Mouse (Mus musculus) forebrain, postnatal 0 days (tissue): ENCODE data around the gene Tnni2. TPM values are rescaled to one million over a fixed set of nuclear protein-coding genes. Genes with fewer than 3 reads are reported as not detected.

Experiments used
- ATAC-seq: fragments of 200-750 bp; cut with Nextera tagmentation; 2 replicates; pipeline ENCODE4 v1.8.0; 2017; ENCODE audit warnings: mild to moderate bottlenecking, moderate library complexity
- DNase-seq: peaks from one replicate; pipeline ENCODE4 v3.0.0-alpha.2; 2015
- H3K27ac ChIP-seq: fragments of 300-500 bp; sonication (generic); 2 replicates; pipeline ENCODE4 v1.5.1; 2014; ENCODE audit warnings: low read depth, mild to moderate bottlenecking, antibody characterized with exemption, low read length, moderate library complexity, mixed read lengths
- H3K27me3 ChIP-seq: fragments of 300-500 bp; sonication (generic); 2 replicates; pipeline ENCODE4 v1.6.1; 2014; ENCODE audit warnings: mild to moderate bottlenecking, low read length, mixed read lengths; ENCODE audit not compliant: insufficient read depth
- H3K36me3 ChIP-seq: fragments of 300-500 bp; sonication (generic); 2 replicates; pipeline ENCODE4 v1.6.1; 2014; ENCODE audit warnings: mild to moderate bottlenecking, moderate library complexity; ENCODE audit not compliant: insufficient read depth
- H3K4me1 ChIP-seq: fragments of 300-500 bp; sonication (generic); 2 replicates; pipeline ENCODE4 v1.6.1; 2014; ENCODE audit warnings: antibody characterized with exemption; ENCODE audit not compliant: insufficient read depth
- H3K4me2 ChIP-seq: fragments of 300-500 bp; sonication (generic); 2 replicates; pipeline ENCODE4 v1.6.1; 2014; ENCODE audit warnings: low read depth, mild to moderate bottlenecking, moderate library complexity
- H3K4me3 ChIP-seq: fragments of 300-500 bp; sonication (generic); 2 replicates; pipeline ENCODE4 v1.5.1; 2014; ENCODE audit warnings: low read depth, low read length, mixed read lengths
- H3K9ac ChIP-seq: fragments of 300-500 bp; sonication (generic); 2 replicates; pipeline ENCODE4 v1.6.1; 2014; ENCODE audit warnings: mild to moderate bottlenecking
- H3K9me3 ChIP-seq: fragments of 300-500 bp; sonication (generic); 2 replicates; pipeline ENCODE4 v1.6.1; 2016; ENCODE audit warnings: low read length
- CTCF ChIP-seq: sonication (generic); IDR thresholded peaks from 2 replicates; pipeline ENCODE4 v1.5.1; 2016; ENCODE audit warnings: antibody characterized with exemption, control low read depth, low read depth
- WGBS: fragments of 180-500 bp; shearing (Covaris S2); extraction: QIAGEN DNeasy Blood & Tissue Kit; methylation state at CpG from one replicate; pipeline ENCODE4 v1.1.7; 2014; 5-methylcytosine and 5-hydroxymethylcytosine counted together
- polyA plus RNA-seq: library from polyadenylated mRNA; unstranded; fragments of >200 nt; fragmentation: Nextera tagmentation; extraction: Ambion mirVana; gene quantifications from 2 replicates; pipeline ENCODE4 v1.2.1, GENCODE M21; 2015
- total RNA-seq: library from RNA; depleted of rRNA; stranded (reverse); fragments of >200 nt; gene quantifications from 2 replicates; pipeline ENCODE4 v1.2.3, GENCODE M21; 2014; rRNA removed

The Tnni2 gene
- total RNA-seq (0.33 and 2.8 TPM in 2 replicates), polyA plus RNA-seq (0.21 and 1.5 TPM in 2 replicates)

GRCm38 (mm10) chr7:142441585-142441984 lies at the start of gene Tnni2:
Gene Tnni2 (plus strand): TSS chr7:142441808.
- no peak within 1 kb of the TSS for H3K4me2 ChIP-seq
- no peaks in the 10 kb centered on the region for H3K4me1 ChIP-seq
- H3K9ac ChIP-seq: no peak within 1 kb of the TSS
- ATAC-seq (no peak), DNase-seq (no peak)
- no peaks in the 10 kb centered on the region for H3K9me3 ChIP-seq
- no peaks in the 10 kb centered on the region for H3K36me3 ChIP-seq
- TF ChIP-seq CTCF: no peak
- H3K27me3 ChIP-seq: no peaks in the 10 kb centered on the region
- WGBS: 82% methylated on average over 9 of the region's 9 CpGs
- H3K27ac ChIP-seq: no peak within 1 kb of the TSS
- no peak within 1 kb of the TSS for H3K4me3 ChIP-seq

- Histone ChIP-seq H3K27me3 (no peaks in the 10 kb centered on the region), H3K27ac (no peak overlapping the region), H3K36me3 (no peaks in the 10 kb centered on the region), H3K9me3 (no peaks in the 10 kb centered on the region), H3K4me1 (no peaks in the 10 kb centered on the region), H3K4me3 (no peak overlapping the region), H3K9ac (no peak overlapping the region), H3K4me2 (no peak overlapping the region)
- ATAC-seq (no peak), DNase-seq (no peak)
- TF ChIP-seq CTCF: no peak
- 20% methylated on average over 4 of the region's 4 CpGs for WGBS
Measured at GRCm38 (mm10) chr7:142393191-142393590, 48.4 kb upstream of the Tnni2 start.

GRCm38 (mm10) chr7:142394261-142395190 lies 47.1 kb upstream of the Tnni2 start:
- TF ChIP-seq CTCF: no peak
- H3K9ac ChIP-seq: no peak overlapping the region
- 74% methylated on average over 6 of the region's 6 CpGs for WGBS

GRCm38 (mm10) chr7:142395472-142395871 lies 46.1 kb upstream of the Tnni2 start:
- H3K4me1 ChIP-seq: no peaks in the 10 kb centered on the region
- no peak for DNase-seq
- H3K9me3 ChIP-seq: no peaks in the 10 kb centered on the region
- no peak overlapping the region for H3K4me2 ChIP-seq
- H3K9ac ChIP-seq: no peak overlapping the region
- 89% methylated on average over 4 of the region's 4 CpGs for WGBS
- TF ChIP-seq CTCF: no peak
- no peak overlapping the region for H3K27ac ChIP-seq
- H3K4me3 ChIP-seq: no peak overlapping the region
- ATAC-seq: no peak
- H3K27me3 ChIP-seq: no peaks in the 10 kb centered on the region
- no peaks in the 10 kb centered on the region for H3K36me3 ChIP-seq

More at GRCm38 (mm10) chr7:142394261-142395190, 47.1 kb upstream of the Tnni2 start:
- Histone ChIP-seq H3K4me1 (no peaks in the 10 kb centered on the region), H3K27ac (no peak overlapping the region), H3K4me2 (no peak overlapping the region), H3K36me3 (no peaks in the 10 kb centered on the region), H3K27me3 (no peaks in the 10 kb centered on the region), H3K4me3 (no peak overlapping the region), H3K9me3 (no peaks in the 10 kb centered on the region)
- no peak for ATAC-seq
- DNase-seq: no peak

- Histone ChIP-seq H3K27ac (no peak overlapping the region), H3K4me1 (no peaks in the 10 kb centered on the region), H3K9ac (no peak overlapping the region), H3K4me3 (no peak overlapping the region), H3K36me3 (no peaks in the 10 kb centered on the region), H3K4me2 (no peak overlapping the region), H3K9me3 (no peaks in the 10 kb centered on the region), H3K27me3 (no peaks in the 10 kb centered on the region)
- no peak for TF ChIP-seq CTCF
- no peak for ATAC-seq
- 96% methylated on average over 1 of the region's 1 CpGs for WGBS
- DNase-seq: no peak
Measured at GRCm38 (mm10) chr7:142396611-142397010, 45.0 kb upstream of the Tnni2 start.

- no peak for ATAC-seq
- WGBS: 69% methylated on average over 2 of the region's 2 CpGs
Measured at GRCm38 (mm10) chr7:142398052-142398451, 43.6 kb upstream of the Tnni2 start.

GRCm38 (mm10) chr7:142399250-142399649 lies 42.4 kb upstream of the Tnni2 start:
- DNase-seq: no peak

More at GRCm38 (mm10) chr7:142398052-142398451, 43.6 kb upstream of the Tnni2 start:
- no peaks in the 10 kb centered on the region for H3K27me3 ChIP-seq
- no peak overlapping the region for H3K27ac ChIP-seq
- no peaks in the 10 kb centered on the region for H3K4me1 ChIP-seq
- no peaks in the 10 kb centered on the region for H3K9me3 ChIP-seq
- no peak for TF ChIP-seq CTCF
- H3K36me3 ChIP-seq: no peaks in the 10 kb centered on the region
- H3K4me3 ChIP-seq: no peak overlapping the region
- no peak for DNase-seq
- H3K9ac ChIP-seq: no peak overlapping the region
- no peak overlapping the region for H3K4me2 ChIP-seq

More at GRCm38 (mm10) chr7:142399250-142399649, 42.4 kb upstream of the Tnni2 start:
- Histone ChIP-seq H3K4me2 (no peak overlapping the region), H3K36me3 (no peaks in the 10 kb centered on the region), H3K9ac (no peak overlapping the region), H3K4me3 (no peak overlapping the region), H3K27me3 (no peaks in the 10 kb centered on the region), H3K4me1 (no peaks in the 10 kb centered on the region), H3K9me3 (no peaks in the 10 kb centered on the region), H3K27ac (no peak overlapping the region)
- WGBS: 88% methylated on average over 1 of the region's 1 CpGs
- no peak for TF ChIP-seq CTCF
- no peak for ATAC-seq
